Mouse (Mus musculus) right cerebral cortex, postnatal 36 days (tissue): ENCODE measurements around the gene Med8.

Source experiments
- DNase-seq, 2 experiments: peaks; one replicate each; pipeline ENCODE4 v3.0.0; 2022; ENCODE audit warnings: low spot score in 2 of 2, mixed read lengths in 1 of 2

Gene Med8

DNA sequence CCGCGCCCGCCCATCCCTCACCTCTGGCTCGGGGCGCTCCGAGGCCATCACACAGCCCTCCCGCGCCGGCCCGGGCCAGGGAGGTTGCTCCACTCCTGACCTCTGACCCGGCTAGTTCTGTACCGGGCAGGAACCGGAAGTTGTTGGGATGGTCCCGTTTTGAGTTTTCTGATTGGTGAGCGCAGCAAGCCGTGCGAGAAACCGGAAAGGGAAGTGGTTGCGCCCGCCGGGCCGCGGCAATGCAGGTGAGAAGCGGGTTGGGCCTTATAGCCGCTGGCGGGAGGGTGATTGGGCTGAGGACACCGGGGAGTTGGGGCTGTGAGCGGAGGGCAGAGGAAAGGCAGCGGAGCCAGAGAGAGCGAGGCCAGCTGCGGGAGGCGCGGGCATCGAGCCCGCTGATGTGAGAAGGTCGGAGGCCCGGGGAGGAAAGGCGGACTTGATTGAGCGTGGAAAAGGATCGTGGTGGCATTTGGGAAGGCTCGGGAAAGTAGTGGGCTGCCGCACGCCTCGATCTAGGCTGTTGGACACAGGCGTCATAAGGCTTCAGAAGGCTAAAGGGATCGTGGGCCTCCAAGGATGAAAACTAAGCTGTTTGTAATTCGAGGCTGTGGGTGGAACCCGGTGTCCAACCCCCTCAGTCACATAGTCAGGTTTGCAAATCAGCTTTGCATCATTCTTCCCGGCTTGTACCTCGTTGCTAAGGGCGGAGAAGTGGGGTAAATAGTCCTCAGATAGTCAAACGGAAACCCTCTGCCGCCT, at the start of gene Med8, which contains the start of gene Szt2:
Gene Med8, plus strand, starts transcription at position 196 of the 759 bp plus-strand sequence.
Gene Szt2, minus strand, starts transcription at position 132 of the 759 bp plus-strand sequence.
- DNase-seq = peak; percentile 87 to 89

- DNase-seq = peak in 1 of 2 experiments; percentile 30
These were observed 49.0 kb upstream of the Med8 start for GRCm38 (mm10) chr4:118359896-118360720.

DNA sequence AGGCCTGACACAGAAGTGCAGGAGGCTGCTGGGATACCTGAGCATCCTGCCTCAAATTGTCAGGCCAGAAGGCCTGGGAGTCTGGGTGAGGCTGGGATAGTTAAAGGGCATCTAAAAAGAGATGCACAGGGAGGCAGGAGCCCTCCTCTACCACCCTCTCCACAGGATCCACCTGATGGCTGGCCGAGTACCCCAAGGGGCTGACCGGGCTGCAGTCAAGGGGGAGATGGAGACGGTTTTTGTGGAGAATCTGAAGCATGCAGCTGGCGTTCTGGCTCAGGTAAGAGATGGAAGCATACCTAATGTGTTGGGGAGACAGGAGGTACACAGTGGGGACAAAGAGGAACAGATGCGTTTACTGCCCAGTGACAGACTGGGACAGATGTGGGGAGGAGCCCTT, 47.7 kb upstream of the Med8 start:
- no peak for DNase-seq

GRCm38 (mm10) chr4:118362879-118363278, 46.3 kb upstream of the Med8 start:
- no peak for DNase-seq

- DNase-seq = no peak
These were observed 45.2 kb upstream of the Med8 start for GRCm38 (mm10) chr4:118363985-118364384.

- DNase-seq = no peak
These were observed 44.5 kb upstream of the Med8 start for GRCm38 (mm10) chr4:118364641-118365040.

DNA sequence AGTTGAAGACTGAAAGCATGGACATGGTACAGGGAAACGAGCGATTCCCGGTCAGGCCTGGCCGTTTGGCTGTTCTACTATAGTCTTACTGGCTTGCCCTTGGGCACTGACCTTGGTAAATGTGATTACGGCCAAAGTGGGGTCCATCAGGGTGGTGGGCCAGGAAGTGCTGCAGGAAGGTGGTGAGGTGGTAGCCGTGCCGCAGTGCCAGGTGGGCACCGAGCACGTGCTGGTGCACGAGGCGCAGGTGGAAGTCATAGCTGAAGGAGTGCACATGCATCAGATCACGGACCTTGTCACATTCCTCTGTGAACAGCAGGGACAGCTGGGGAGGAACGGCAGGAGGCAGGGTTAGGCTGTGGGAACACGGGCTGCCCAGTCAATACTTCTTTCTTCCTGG, 43.1 kb upstream of the Med8 start:
- no peak for DNase-seq

DNA sequence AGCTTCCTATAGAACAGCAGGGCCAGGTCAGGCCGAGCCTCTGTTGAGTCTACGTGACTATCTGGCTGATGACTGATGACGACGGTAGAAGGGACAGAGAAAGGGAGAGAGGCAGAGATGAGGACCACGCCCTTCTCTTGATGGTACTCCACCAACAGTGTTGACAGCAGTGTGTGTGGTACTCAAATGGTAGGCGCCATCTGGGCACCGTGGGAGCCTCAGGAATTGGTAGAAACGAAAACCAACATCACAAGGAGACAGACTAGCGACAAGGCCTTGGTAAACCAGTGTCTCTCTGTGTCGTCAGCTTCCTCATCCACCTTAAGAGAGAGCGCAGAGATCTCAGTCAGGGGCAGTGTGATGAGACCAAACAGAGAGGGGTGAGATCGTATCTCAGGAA, 41.6 kb upstream of the Med8 start:
- DNase-seq = no peak

DNA sequence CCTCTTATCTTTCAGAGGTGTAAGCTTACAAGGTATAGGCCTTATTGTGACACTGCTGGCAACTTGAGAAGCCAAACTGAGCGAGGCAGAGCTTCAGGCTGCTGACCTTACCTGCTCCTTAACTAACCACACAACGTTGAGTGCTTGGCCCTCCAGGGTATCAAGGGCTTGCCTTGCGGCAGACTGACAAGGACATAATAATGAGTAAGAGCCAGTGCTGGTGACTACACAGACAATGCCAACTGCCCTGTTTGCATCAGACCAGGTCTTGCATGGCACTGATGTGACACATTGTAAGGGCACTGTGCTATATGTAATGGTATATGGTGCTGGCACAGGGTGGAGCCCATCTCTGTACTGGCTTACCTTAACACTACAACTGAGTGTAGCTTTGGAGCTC, 40.5 kb upstream of the Med8 start:
- no peak for DNase-seq

DNA sequence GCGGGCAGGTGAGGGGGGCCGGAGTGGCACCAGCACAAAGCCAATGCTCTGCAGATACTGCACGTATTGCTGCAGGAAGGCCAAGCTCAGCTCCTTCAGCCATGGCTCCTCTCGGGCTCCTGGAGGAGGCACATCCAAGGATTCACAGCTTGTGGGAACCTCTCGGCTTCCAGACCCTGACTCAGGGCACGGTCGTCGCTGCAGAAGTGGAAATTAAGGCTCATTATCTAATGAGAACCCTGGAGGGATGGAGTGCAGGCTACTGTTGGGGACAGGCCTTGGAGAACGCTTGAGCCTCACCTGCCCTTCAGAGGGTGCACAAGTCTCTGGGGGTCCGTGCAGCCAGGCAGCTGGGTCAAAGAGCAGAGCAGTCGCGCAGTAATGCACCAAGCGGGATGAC, 37.3 kb upstream of the Med8 start:
- no peak for DNase-seq

DNA sequence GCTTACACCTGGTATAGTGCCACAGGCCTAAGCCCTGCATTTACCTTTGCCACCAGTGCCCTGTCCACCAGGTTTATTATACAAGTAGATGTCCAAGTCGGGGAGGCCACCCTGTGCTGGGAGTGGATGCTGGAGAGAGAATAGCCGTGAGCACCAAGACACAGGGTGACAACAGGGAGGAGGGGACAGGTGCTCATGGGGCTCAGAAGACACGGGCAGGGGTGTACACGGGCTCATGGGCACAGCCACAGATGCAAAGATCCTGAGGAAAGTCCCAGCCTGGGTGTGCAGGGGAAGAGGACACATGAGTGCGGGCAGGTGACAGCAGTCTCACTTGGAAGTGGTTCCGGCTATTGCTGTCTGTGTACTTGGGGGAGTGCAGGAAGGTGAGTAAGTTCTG, 33.1 kb upstream of the Med8 start:
- no peak for DNase-seq

DNA sequence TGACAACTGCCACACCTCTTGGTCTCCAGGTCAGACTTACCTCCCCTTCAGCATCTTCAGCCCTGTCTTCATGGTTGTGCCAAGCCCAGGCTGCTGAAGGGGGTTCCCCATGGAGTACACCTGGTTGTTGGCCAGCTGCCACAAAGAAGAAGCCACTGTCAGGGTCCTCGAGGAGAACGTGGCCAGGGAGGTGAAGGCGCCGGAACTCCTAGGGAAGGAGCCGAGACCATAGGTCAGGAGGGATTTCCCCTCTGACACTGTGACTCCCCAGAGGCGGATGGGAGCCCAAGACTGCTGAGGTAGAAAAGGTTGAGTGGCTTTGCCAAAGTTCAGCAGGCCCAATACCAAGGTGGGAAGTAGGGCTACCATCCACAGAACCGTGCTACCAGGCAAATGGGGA, 25.9 kb upstream of the Med8 start:
- no peak for DNase-seq

- no peak for DNase-seq
These were observed 21.8 kb upstream of the Med8 start for GRCm38 (mm10) chr4:118387316-118387715.

DNA sequence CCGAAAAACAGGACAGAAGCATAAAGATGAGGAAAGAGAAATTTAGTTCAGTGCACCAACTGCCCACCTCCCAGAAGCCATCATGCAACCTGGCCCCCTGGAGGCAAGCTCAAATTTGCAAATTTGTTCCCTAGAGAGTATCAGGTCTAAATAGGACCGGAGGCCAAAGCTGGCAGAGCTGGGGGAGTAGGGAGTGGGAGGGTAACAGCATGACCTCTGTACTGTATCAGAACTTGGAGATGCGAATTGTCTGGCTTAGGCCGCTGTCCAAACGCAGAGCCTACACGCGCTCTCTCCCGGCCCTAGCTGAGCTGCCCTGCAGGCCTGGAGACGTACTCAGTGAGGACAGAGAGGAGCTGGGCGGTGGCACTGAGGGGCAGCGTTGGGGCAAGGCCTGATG, 19.0 kb upstream of the Med8 start:
- DNase-seq = no peak

- DNase-seq = no peak
These were observed 14.6 kb upstream of the Med8 start for GRCm38 (mm10) chr4:118394505-118394904.

- no peak for DNase-seq
These were observed 13.8 kb upstream of the Med8 start for GRCm38 (mm10) chr4:118395289-118395688.

GRCm38 (mm10) chr4:118396433-118396832, 12.7 kb upstream of the Med8 start:
- DNase-seq = no peak

GRCm38 (mm10) chr4:118398400-118398799, 10.7 kb upstream of the Med8 start:
- no peak for DNase-seq

DNA sequence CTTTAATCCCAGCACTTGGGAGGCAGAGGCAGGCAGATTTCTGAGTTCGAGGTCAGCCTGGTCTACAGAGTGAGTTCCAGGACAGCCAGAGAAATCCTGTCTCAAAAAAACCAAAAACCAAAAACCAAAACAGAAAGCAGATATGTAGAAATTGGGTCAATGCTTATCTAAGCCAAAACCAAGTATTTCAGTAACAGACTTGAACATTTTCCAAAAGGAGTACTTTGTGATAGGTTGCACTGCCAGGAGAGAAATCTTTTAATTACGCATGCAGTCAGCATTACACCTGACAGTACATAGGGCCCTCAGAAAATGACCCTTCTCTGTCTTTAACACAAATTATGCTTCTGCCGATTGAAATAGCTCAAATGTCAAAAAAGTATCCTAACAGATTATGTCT, 7.7 kb upstream of the Med8 start:
- DNase-seq = no peak

GRCm38 (mm10) chr4:118401918-118402317, 7.2 kb upstream of the Med8 start:
- DNase-seq = no peak

DNA sequence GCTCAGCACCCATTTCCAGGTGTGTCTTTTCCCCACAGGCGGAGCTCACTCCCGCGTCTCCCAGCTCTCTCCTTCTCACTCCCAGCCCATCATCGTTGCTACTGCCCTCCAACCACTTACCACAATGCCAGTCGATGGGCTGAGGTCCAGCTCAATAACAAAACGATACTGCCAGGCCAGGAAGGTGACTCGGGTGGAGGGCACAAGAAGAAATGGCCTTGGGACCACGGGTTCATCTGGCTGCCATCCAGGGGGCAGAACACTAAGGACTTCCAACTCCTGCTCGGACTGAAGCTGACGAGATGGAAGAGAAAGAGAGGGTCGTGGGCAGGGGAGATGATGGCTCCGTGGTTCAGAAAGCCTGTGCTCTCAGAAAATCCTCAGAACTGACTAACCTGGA, 6.4 kb upstream of the Med8 start:
- DNase-seq = no peak

DNA sequence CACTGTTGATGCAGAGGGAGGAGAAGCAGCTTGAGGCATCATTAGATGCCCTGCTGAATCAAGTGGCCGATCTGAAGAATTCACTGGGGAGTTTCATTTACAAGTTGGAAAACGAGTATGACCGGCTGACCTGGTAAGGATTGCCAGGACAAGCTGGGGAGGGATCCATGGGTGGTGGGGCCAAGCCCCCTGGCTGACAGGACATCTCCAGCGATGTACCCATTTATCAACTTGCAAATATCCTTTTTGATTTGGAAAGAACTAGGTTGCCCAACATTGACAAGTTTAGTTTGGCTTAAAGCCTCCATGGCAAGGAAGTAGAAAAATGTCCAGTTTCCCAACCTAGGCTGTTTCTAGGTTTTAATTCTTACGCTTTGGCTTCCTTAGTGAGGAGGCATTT, 1.7 kb downstream of the Med8 start:
- no peak for DNase-seq

DNA sequence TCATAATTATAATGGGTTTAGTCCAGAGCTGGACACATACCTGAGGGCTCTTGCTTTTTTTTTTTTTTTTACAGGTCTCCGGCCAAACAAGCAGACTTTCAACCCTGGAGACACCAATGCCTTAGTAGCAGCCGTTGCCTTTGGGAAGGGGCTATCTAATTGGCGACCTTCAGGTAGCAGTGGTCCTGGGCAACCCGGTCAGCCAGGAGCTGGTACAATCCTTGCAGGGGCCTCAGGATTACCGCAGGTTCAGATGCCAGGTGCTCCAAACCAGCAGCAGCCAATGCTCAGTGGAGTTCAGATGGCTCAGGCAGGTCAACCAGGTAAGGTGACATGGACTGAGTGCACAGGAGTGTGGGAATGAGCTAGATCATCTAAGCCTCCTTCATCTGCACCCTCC, 4.4 kb downstream of the Med8 start:
- DNase-seq = no peak
